Mouse (Mus musculus): ENCODE data around the gene Ppm1h. TPM values are rescaled to one million over a fixed set of nuclear protein-coding genes. Genes with fewer than 3 reads are reported as not detected.

Ppm1h gene
- total and polyA plus RNA-seq, 3 experiments = 6.9 to 14.9 TPM; not detected in 1

- TF ChIP-seq RAD21 (IDR thresholded peaks at IDR 0.05; ENCODE audit: low read depth, low read length) (no peak), USF1 (IDR thresholded peaks at IDR 0.05; ENCODE audit: low read depth, low read length) (no peak), NRF1 (IDR thresholded peaks at IDR 0.05; ENCODE audit: insufficient read depth, low read depth, low read length, poor library complexity, severe bottlenecking) (peak; percentile 74), GABPA (IDR thresholded peaks at IDR 0.05; ENCODE audit: low read depth, low read length) (no peak)
Observed at GRCm38 (mm10) chr10:122986320-122987225, 308.0 kb downstream of the Ppm1h start (continued).

- Histone ChIP-seq H3K9me3 (replicated peaks; ENCODE audit: insufficient read depth, low read length) (no peaks in the 10 kb centered on the region), H3K4me1 (ENCODE audit: control insufficient read depth in 1 of 2, insufficient read depth in 2 of 2, low read length in 2 of 2) (peaks cover 0 to 12% of the 10 kb centered on the region in 2 experiments; a peak in 3 of 4 replicates), H3K36me3 (ENCODE audit: control insufficient read depth in 1 of 2, insufficient read depth in 2 of 2, low read length in 2 of 2) (peaks cover 0 to 21% of the 10 kb centered on the region in 2 experiments; a peak in 2 of 4 replicates), H3K4me3 (ENCODE audit: control insufficient read depth in 1 of 2, insufficient read depth in 1 of 2, low read depth in 2 of 2, low read length in 2 of 2) (peak overlapping the region; percentile 51 to 62), H3K9ac (ENCODE audit: control insufficient read depth, low read depth, low read length, poor library complexity, severe bottlenecking) (peak overlapping the region; percentile 96), H3K27me3 (ENCODE audit: control insufficient read depth in 1 of 2, insufficient read depth in 2 of 2, low read length in 2 of 2) (no peaks in the 10 kb centered on the region), H3K27ac (ENCODE audit: control insufficient read depth, low read depth, low read length) (peak overlapping the region; percentile 70), H3K79me2 (ENCODE audit: control insufficient read depth, insufficient read depth, low read length, poor library complexity) (peaks cover 29% of the 10 kb centered on the region)
- peak; percentile 24 to 74 (median 68); a peak in 5 of 6 replicates for TF ChIP-seq CTCF (IDR thresholded peaks at IDR 0.05 in 2 of 3, conservative IDR thresholded peaks at IDR 0.05 in 1 of 3; ENCODE audit: control insufficient read depth in 1 of 3, insufficient read depth in 1 of 3, low read depth in 2 of 3, low read length in 3 of 3, poor library complexity in 1 of 3, severe bottlenecking in 1 of 3)
- no peak for TF ChIP-seq ZKSCAN1 (IDR thresholded peaks at IDR 0.05; ENCODE audit: low read depth, low read length)
- TF ChIP-seq TAL1 (IDR thresholded peaks at IDR 0.05; ENCODE audit: low read length) = no peak
- peak; percentile 16 to 47; a peak in 1 of 4 replicates for TF ChIP-seq POLR2A (IDR thresholded peaks at IDR 0.05; ENCODE audit: control insufficient read depth in 1 of 2, insufficient read depth in 1 of 2, low read depth in 1 of 2, low read length in 2 of 2, poor library complexity in 1 of 2)
- TF ChIP-seq USF1 (IDR thresholded peaks at IDR 0.05; ENCODE audit: low read depth, low read length) = no peak
- TF ChIP-seq MYC (IDR thresholded peaks at IDR 0.05; ENCODE audit: low read depth, low read length) = peak; percentile 39; the same call in 1 of the 2 replicates
- no peak for TF ChIP-seq JUND (IDR thresholded peaks at IDR 0.05; ENCODE audit: low read depth, low read length)
- peak; percentile 20; the same call in 1 of the 2 replicates for TF ChIP-seq ZC3H11A (IDR thresholded peaks at IDR 0.05; ENCODE audit: low read depth, low read length)
- peak; percentile 72 for TF ChIP-seq RCOR1 (IDR thresholded peaks at IDR 0.05; ENCODE audit: low read depth, low read length)
- no peak for TF ChIP-seq POLR2AphosphoS2 (IDR thresholded peaks at IDR 0.05; ENCODE audit: low read length)
- TF ChIP-seq MAX (IDR thresholded peaks at IDR 0.05; ENCODE audit: low read length) = no peak
- 0 out of 2 replicates have a peak, but pooled peaks have one; percentile 12 for TF ChIP-seq ETS1 (IDR thresholded peaks at IDR 0.05; ENCODE audit: low read depth, low read length)
- no peak; the same call in 1 of the 2 replicates for TF ChIP-seq GATA1 (IDR thresholded peaks at IDR 0.05; ENCODE audit: low read depth, low read length)
- TF ChIP-seq GABPA (IDR thresholded peaks at IDR 0.05; ENCODE audit: low read depth, low read length) = no peak
- TF ChIP-seq RAD21 (IDR thresholded peaks at IDR 0.05; ENCODE audit: low read depth, low read length) = peak; percentile 56
- no peak for TF ChIP-seq CHD2 (IDR thresholded peaks at IDR 0.05; ENCODE audit: low read length)
- TF ChIP-seq SMC3 (IDR thresholded peaks at IDR 0.05; ENCODE audit: low read depth, low read length) = peak; percentile 57
- TF ChIP-seq UBTF (IDR thresholded peaks at IDR 0.05; ENCODE audit: borderline replicate concordance, insufficient read depth, low read depth, low read length) = no peak
- TF ChIP-seq TBP (IDR thresholded peaks at IDR 0.05; ENCODE audit: low read depth, low read length) = peak; percentile 36; the same call in 1 of the 2 replicates
- peak; percentile 90 for DNase-seq (ENCODE audit: low read depth, low spot score)
Observed at GRCm38 (mm10) chr10:122987671-122988128, 309.1 kb downstream of the Ppm1h start.
